Mouse (Mus musculus): ENCODE measurements at regions not wholly inside any gene's neighbourhood (a gene's known extent, or its start where the extent isn't known, plus 50 kb on each side); places are given as distances from the start of the nearest gene placed in this dataset.
"Not testable (repeated sequence)": the region's sequence is repeated elsewhere in the genome, so short reads cannot be mapped to it uniquely, and the experiment has no call there.

- WGBS: 78% methylated on average over 5 of the region's 5 CpGs
- H3K4me2 ChIP-seq (replicated peaks): no peak overlapping the region
- no peak for ATAC-seq (ENCODE audit: insufficient number of reproducible peaks, low FRiP score, low TSS enrichment, low read depth)
- no peaks in the 10 kb centered on the region for H3K4me1 ChIP-seq
- no peaks in the 10 kb centered on the region for H3K9me3 ChIP-seq (replicated peaks)
- H3K36me3 ChIP-seq: no peaks in the 10 kb centered on the region
- H3K4me3 ChIP-seq (replicated peaks): no peak overlapping the region
- no peak overlapping the region for H3K9ac ChIP-seq
- no peaks in the 10 kb centered on the region for H3K27me3 ChIP-seq
- no peak overlapping the region for H3K27ac ChIP-seq (replicated peaks)
Observed at GRCm38 (mm10) chr9:30613003-30613552, 186.2 kb downstream of the Snx19 start.

- no peaks in the 10 kb centered on the region for H3K9me3 ChIP-seq (replicated peaks)
- no peak overlapping the region for H3K4me3 ChIP-seq (replicated peaks)
- H3K27ac ChIP-seq (replicated peaks): no peak overlapping the region
- 47% methylated on average over 7 of the region's 7 CpGs for WGBS
- no peaks in the 10 kb centered on the region for H3K36me3 ChIP-seq
- H3K27me3 ChIP-seq: no peaks in the 10 kb centered on the region
- H3K4me1 ChIP-seq: no peaks in the 10 kb centered on the region
- no peak for ATAC-seq (ENCODE audit: insufficient number of reproducible peaks, low FRiP score, low TSS enrichment, low read depth)
- H3K4me2 ChIP-seq (replicated peaks): no peak overlapping the region
- no peak overlapping the region for H3K9ac ChIP-seq
Observed at GRCm38 (mm10) chr9:30610328-30610727, 183.4 kb downstream of the Snx19 start.

GRCm38 (mm10) chr9:30599756-30600155 is 172.8 kb downstream of the Snx19 start:
- no peaks in the 10 kb centered on the region for H3K36me3 ChIP-seq
- no peaks in the 10 kb centered on the region for H3K27me3 ChIP-seq
- no peaks in the 10 kb centered on the region for H3K4me1 ChIP-seq
- H3K4me2 ChIP-seq (replicated peaks): no peak overlapping the region
- no peak overlapping the region for H3K9ac ChIP-seq
- H3K9me3 ChIP-seq (replicated peaks): no peaks in the 10 kb centered on the region
- no peak overlapping the region for H3K4me3 ChIP-seq (replicated peaks)
- no peak overlapping the region for H3K27ac ChIP-seq (replicated peaks)
- WGBS: 66% methylated on average over 7 of the region's 7 CpGs
- no peak for ATAC-seq (ENCODE audit: insufficient number of reproducible peaks, low FRiP score, low TSS enrichment, low read depth)

GRCm38 (mm10) chr9:30597691-30598090 is 170.8 kb downstream of the Snx19 start:
- Histone ChIP-seq H3K9ac (no peak overlapping the region), H3K27ac (replicated peaks) (no peak overlapping the region), H3K36me3 (no peaks in the 10 kb centered on the region), H3K4me2 (replicated peaks) (no peak overlapping the region), H3K4me3 (replicated peaks) (no peak overlapping the region), H3K27me3 (no peaks in the 10 kb centered on the region), H3K4me1 (no peaks in the 10 kb centered on the region), H3K9me3 (replicated peaks) (no peaks in the 10 kb centered on the region)
- no peak for ATAC-seq (ENCODE audit: insufficient number of reproducible peaks, low FRiP score, low TSS enrichment, low read depth)
- 67% methylated on average over 4 of the region's 4 CpGs for WGBS

GRCm38 (mm10) chr9:30597092-30597491 is 170.2 kb downstream of the Snx19 start:
- not testable (repeated sequence) for H3K4me3 ChIP-seq (replicated peaks); H3K36me3 ChIP-seq; H3K9ac ChIP-seq; H3K4me2 ChIP-seq (replicated peaks); H3K27me3 ChIP-seq; H3K9me3 ChIP-seq (replicated peaks); H3K4me1 ChIP-seq; H3K27ac ChIP-seq (replicated peaks); ATAC-seq (ENCODE audit: insufficient number of reproducible peaks, low FRiP score, low TSS enrichment, low read depth)
- WGBS: 75% methylated on average over 6 of the region's 6 CpGs

- Histone ChIP-seq H3K4me2 (replicated peaks) (no peak overlapping the region), H3K36me3 (no peaks in the 10 kb centered on the region), H3K9ac (no peak overlapping the region), H3K27me3 (no peaks in the 10 kb centered on the region), H3K9me3 (replicated peaks) (no peaks in the 10 kb centered on the region), H3K4me1 (peaks cover 8% of the 10 kb centered on the region; the same call in 1 of the 2 replicates), H3K27ac (replicated peaks) (no peak overlapping the region), H3K4me3 (replicated peaks) (no peak overlapping the region)
- 64% methylated on average over 2 of the region's 2 CpGs for whole genome bisulfite sequencing
- ATAC-seq (ENCODE audit: insufficient number of reproducible peaks, low FRiP score, low TSS enrichment, low read depth): no peak
Observed at GRCm38 (mm10) chr9:30592601-30593000, 165.7 kb downstream of the Snx19 start.

GRCm38 (mm10) chr9:30591246-30591645 is 164.3 kb downstream of the Snx19 start:
- 79% methylated on average over 5 of the region's 5 CpGs for WGBS
- no peak overlapping the region for H3K27ac ChIP-seq (replicated peaks)
- ATAC-seq (ENCODE audit: insufficient number of reproducible peaks, low FRiP score, low TSS enrichment, low read depth): no peak
- H3K27me3 ChIP-seq: no peaks in the 10 kb centered on the region
- H3K36me3 ChIP-seq: no peaks in the 10 kb centered on the region
- no peak overlapping the region for H3K4me2 ChIP-seq (replicated peaks)
- H3K9me3 ChIP-seq (replicated peaks): no peaks in the 10 kb centered on the region
- H3K4me1 ChIP-seq: peaks cover 8% of the 10 kb centered on the region; the same call in 1 of the 2 replicates
- H3K9ac ChIP-seq: no peak overlapping the region
- H3K4me3 ChIP-seq (replicated peaks): no peak overlapping the region

- no peak overlapping the region for H3K9ac ChIP-seq
- no peaks in the 10 kb centered on the region for H3K36me3 ChIP-seq
- no peak for ATAC-seq (ENCODE audit: insufficient number of reproducible peaks, low FRiP score, low TSS enrichment, low read depth)
- H3K4me3 ChIP-seq (replicated peaks): no peak overlapping the region
- 45% methylated on average over 6 of the region's 6 CpGs for WGBS
- no peak overlapping the region for H3K4me2 ChIP-seq (replicated peaks)
- no peaks in the 10 kb centered on the region for H3K9me3 ChIP-seq (replicated peaks)
- H3K4me1 ChIP-seq: peaks cover 8% of the 10 kb centered on the region; the same call in 1 of the 2 replicates
- H3K27ac ChIP-seq (replicated peaks): no peak overlapping the region
- H3K27me3 ChIP-seq: no peaks in the 10 kb centered on the region
Observed at GRCm38 (mm10) chr9:30590661-30591179, 163.8 kb downstream of the Snx19 start.

- Histone ChIP-seq H3K4me3 (replicated peaks) (no peak overlapping the region), H3K4me2 (replicated peaks) (no peak overlapping the region), H3K36me3 (no peaks in the 10 kb centered on the region), H3K27ac (replicated peaks) (no peak overlapping the region), H3K4me1 (no peaks in the 10 kb centered on the region), H3K9me3 (replicated peaks) (no peaks in the 10 kb centered on the region), H3K9ac (no peak overlapping the region), H3K27me3 (no peaks in the 10 kb centered on the region)
- ATAC-seq (ENCODE audit: insufficient number of reproducible peaks, low FRiP score, low TSS enrichment, low read depth): no peak
- 84% methylated on average over 9 of the region's 9 CpGs for whole genome bisulfite sequencing
Observed at GRCm38 (mm10) chr9:30581271-30581821, 154.4 kb downstream of the Snx19 start.

- ATAC-seq (ENCODE audit: insufficient number of reproducible peaks, low FRiP score, low TSS enrichment, low read depth): no peak
- Histone ChIP-seq H3K36me3 (no peaks in the 10 kb centered on the region), H3K9ac (no peak overlapping the region), H3K27me3 (no peaks in the 10 kb centered on the region), H3K4me2 (replicated peaks) (no peak overlapping the region), H3K4me1 (no peaks in the 10 kb centered on the region), H3K4me3 (replicated peaks) (no peak overlapping the region), H3K9me3 (replicated peaks) (no peaks in the 10 kb centered on the region), H3K27ac (replicated peaks) (no peak overlapping the region)
- 36% methylated on average over 6 of the region's 6 CpGs for WGBS
Observed at GRCm38 (mm10) chr9:30580500-30580899, 153.6 kb downstream of the Snx19 start.

- no peak overlapping the region for H3K27ac ChIP-seq (replicated peaks)
- H3K4me2 ChIP-seq (replicated peaks): no peak overlapping the region
- H3K36me3 ChIP-seq: no peaks in the 10 kb centered on the region
- H3K9me3 ChIP-seq (replicated peaks): no peaks in the 10 kb centered on the region
- no peak for ATAC-seq (ENCODE audit: insufficient number of reproducible peaks, low FRiP score, low TSS enrichment, low read depth)
- no peaks in the 10 kb centered on the region for H3K27me3 ChIP-seq
- H3K4me1 ChIP-seq: 0 out of 2 replicates have a peak, but pooled peaks cover 2% of the 10 kb centered on the region
- H3K4me3 ChIP-seq (replicated peaks): no peak overlapping the region
- no peak overlapping the region for H3K9ac ChIP-seq
- WGBS: 77% methylated on average over 3 of the region's 3 CpGs
Observed at GRCm38 (mm10) chr9:30578213-30578612, 151.3 kb downstream of the Snx19 start.

GRCm38 (mm10) chr9:30577243-30577642 is 150.3 kb downstream of the Snx19 start:
- 0 out of 2 replicates have a peak, but pooled peaks cover 3% of the 10 kb centered on the region for H3K4me1 ChIP-seq
- ATAC-seq (ENCODE audit: insufficient number of reproducible peaks, low FRiP score, low TSS enrichment, low read depth): no peak
- H3K27me3 ChIP-seq: no peaks in the 10 kb centered on the region
- no peak overlapping the region for H3K27ac ChIP-seq (replicated peaks)
- WGBS: 76% methylated on average over 4 of the region's 4 CpGs
- H3K4me2 ChIP-seq (replicated peaks): no peak overlapping the region
- no peaks in the 10 kb centered on the region for H3K36me3 ChIP-seq
- H3K4me3 ChIP-seq (replicated peaks): no peak overlapping the region
- no peaks in the 10 kb centered on the region for H3K9me3 ChIP-seq (replicated peaks)
- H3K9ac ChIP-seq: no peak overlapping the region
